Comparison of ENCODE assay signal across 10 mouse cellular contexts in the genomic region with DNA sequence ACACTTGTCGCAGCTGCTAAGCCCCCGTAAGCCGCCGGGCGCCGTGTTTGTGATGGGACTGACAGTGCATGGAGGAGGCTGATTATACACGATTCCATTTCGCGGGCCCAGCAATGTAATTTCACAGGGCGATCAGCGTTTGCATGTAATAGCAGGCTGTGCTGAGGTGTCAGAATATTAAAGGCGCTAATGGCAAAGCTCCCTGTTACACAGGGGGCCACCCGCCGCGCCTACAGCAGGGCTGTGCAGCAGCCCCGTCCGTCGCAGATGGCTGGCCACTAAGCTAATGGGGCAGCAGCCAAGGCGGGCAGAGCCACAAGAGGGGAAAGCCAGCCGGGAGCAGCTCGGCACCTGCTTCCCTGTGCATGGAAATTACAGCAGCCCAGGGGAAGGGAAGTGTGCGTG. TPM values are rescaled to one million over a fixed set of nuclear protein-coding genes. Genes with fewer than 3 reads are reported as not detected.
DNase-seq lines count a peak whose midpoint lies in the region; ATAC-seq and TF ChIP-seq lines count a peak whose summit lies in the region.
"Had no signal": no experiment of that assay in that cellular context is flagged by ENCODE, and none has a peak within 500 bp of the region (broad histone marks: within the 10 kb centered on the region; RNA-seq: fewer than 3 reads in every experiment).

No protein-coding gene starts in this region.

- no peak overlapping the region for H3K4me3 ChIP-seq in gastrocnemius, adult 2 months
- H3K4me3 ChIP-seq in E14TG2a.4 (replicated peaks; ENCODE audit: low read length) = peak overlapping the region; percentile 66
- no peak overlapping the region for H3K4me3 ChIP-seq in forebrain, embryonic 10.5 days
- H3K4me3 ChIP-seq in limb, embryonic 12.5 days (replicated peaks) = no peak overlapping the region
- H3K4me3 ChIP-seq: megakaryocyte, embryonic 14.5 days had no signal

- no peaks in the 10 kb centered on the region for H3K9me3 ChIP-seq in E14TG2a.4 (ENCODE audit: low read length)
- no peaks in the 10 kb centered on the region for H3K9me3 ChIP-seq in forebrain, embryonic 10.5 days
- H3K9me3 ChIP-seq in limb, embryonic 12.5 days = no peaks in the 10 kb centered on the region
- H3K9me3 ChIP-seq: megakaryocyte, embryonic 14.5 days had no signal

- TF ChIP-seq CTCF in gastrocnemius, adult 2 months (IDR thresholded peaks at IDR 0.05) = no peak
- no peak for TF ChIP-seq CTCF in E14TG2a.4 (conservative IDR thresholded peaks at IDR 0.05; ENCODE audit: low read length)

- no peak overlapping the region for H3K27ac ChIP-seq in gastrocnemius, adult 2 months
- H3K27ac ChIP-seq in forebrain, embryonic 10.5 days = peak overlapping the region; percentile 73
- H3K27ac ChIP-seq in limb, embryonic 12.5 days = no peak overlapping the region

- H3K4me2 ChIP-seq in limb, embryonic 12.5 days = 0 out of 2 replicates have a peak overlapping the region, but pooled peaks have one; percentile 15

- intact Hi-C loops in gastrocnemius, adult 2 months (cut with DNase I) = no loop called here

- 0 out of 2 replicates have a peak, but pooled peaks have one; percentile 50 for ATAC-seq in limb, embryonic 12.5 days (ENCODE audit: insufficient number of reproducible peaks, insufficient read depth, low FRiP score, low TSS enrichment, low read depth)
- ATAC-seq: activated CD4-positive, CD25-positive, alpha-beta regulatory T cell, adult 4 months had no signal

- DNase-seq in gastrocnemius, adult 2 months = peak; percentile 71
- DNase-seq in gastrocnemius, postnatal 25 days = no peak
- no peak for DNase-seq in forebrain, embryonic 10.5 days (ENCODE audit: extremely low spot score, low spot score)
- DNase-seq in MN1 (ENCODE audit: low spot score) = no peak
- no peak for DNase-seq in testis, postnatal 10 days (ENCODE audit: low spot score)
- DNase-seq in thymus, postnatal 25 days = no peak

- H3K4me1 ChIP-seq in E14TG2a.4 (replicated peaks; ENCODE audit: low read depth, low read length) = peaks cover 25% of the 10 kb centered on the region
- peaks cover 73% of the 10 kb centered on the region for H3K4me1 ChIP-seq in forebrain, embryonic 10.5 days
- H3K4me1 ChIP-seq in limb, embryonic 12.5 days (replicated peaks) = peaks cover 60% of the 10 kb centered on the region

- H3K36me3 ChIP-seq in E14TG2a.4 (ENCODE audit: insufficient read depth, low read length) = peaks cover 60% of the 10 kb centered on the region
- H3K36me3 ChIP-seq in forebrain, embryonic 10.5 days (replicated peaks) = peaks cover 20% of the 10 kb centered on the region
- peaks cover 37% of the 10 kb centered on the region for H3K36me3 ChIP-seq in limb, embryonic 12.5 days

- WGBS in forebrain, embryonic 10.5 days = 45% methylated on average over 22 of the region's 22 CpGs
- 34% methylated on average over 22 of the region's 22 CpGs for WGBS in limb, embryonic 12.5 days

- no peak overlapping the region for H3K9ac ChIP-seq in limb, embryonic 12.5 days (replicated peaks)

- no peaks in the 10 kb centered on the region for H3K27me3 ChIP-seq in E14TG2a.4 (ENCODE audit: insufficient read depth, low read length)
- peaks cover 61% of the 10 kb centered on the region for H3K27me3 ChIP-seq in forebrain, embryonic 10.5 days (ENCODE audit: poor library complexity, severe bottlenecking)
- H3K27me3 ChIP-seq in limb, embryonic 12.5 days = 0 out of 2 replicates have a peak, but pooled peaks cover 2% of the 10 kb centered on the region
- H3K27me3 ChIP-seq: megakaryocyte, embryonic 14.5 days had no signal

RNA-seq across cellular contexts. Expression of gene Dmap1, which starts 37.0 kb away (rescaled TPM):
- 10 to 100 TPM; 15.1 to 17.5 TPM for total RNA-seq in gastrocnemius, adult 2 months (2021)
- total RNA-seq in gastrocnemius, postnatal 25 days (2021) = 10 to 100 TPM; 14.5 to 15.1 TPM
- polyA plus RNA-seq in forebrain, embryonic 10.5 days (2016; fragmentation: Nextera tagmentation; extraction: Ambion mirVana) = 72.3 and 76.1 TPM in 2 replicates
- polyA plus RNA-seq in limb, embryonic 12.5 days (2016; fragmentation: Nextera tagmentation; extraction: Ambion mirVana) = 87.0 and 87.5 TPM in 2 replicates
